Mouse (Mus musculus) left cerebral cortex, postnatal 10 days (tissue): Measurements from ENCODE around the gene Mrpl44. TPM values are rescaled to one million over a fixed set of nuclear protein-coding genes. Genes with fewer than 3 reads are reported as not detected.

ENCODE experiments used
- DNase-seq, 2 experiments: peaks; one replicate each; pipeline ENCODE4 v3.0.0; 2021 to 2022; ENCODE audit warnings: low spot score in 2 of 2, mixed read lengths in 1 of 2; ENCODE audit errors: extremely low spot score in 1 of 2
- intact Hi-C: fragments of 180-260 bp; cut with DNase I; formaldehyde crosslinking; loops from one replicate; pipeline ENCODE4 v1.15.1; 2025
- total RNA-seq, 2 experiments: library from RNA; stranded (reverse); gene quantifications; 2 replicates each; pipeline ENCODE4 v1.2.3; 2021

Gene Mrpl44
- total RNA-seq, 2 experiments from 2014 or later: 20.8 to 22.6 TPM

DNA sequence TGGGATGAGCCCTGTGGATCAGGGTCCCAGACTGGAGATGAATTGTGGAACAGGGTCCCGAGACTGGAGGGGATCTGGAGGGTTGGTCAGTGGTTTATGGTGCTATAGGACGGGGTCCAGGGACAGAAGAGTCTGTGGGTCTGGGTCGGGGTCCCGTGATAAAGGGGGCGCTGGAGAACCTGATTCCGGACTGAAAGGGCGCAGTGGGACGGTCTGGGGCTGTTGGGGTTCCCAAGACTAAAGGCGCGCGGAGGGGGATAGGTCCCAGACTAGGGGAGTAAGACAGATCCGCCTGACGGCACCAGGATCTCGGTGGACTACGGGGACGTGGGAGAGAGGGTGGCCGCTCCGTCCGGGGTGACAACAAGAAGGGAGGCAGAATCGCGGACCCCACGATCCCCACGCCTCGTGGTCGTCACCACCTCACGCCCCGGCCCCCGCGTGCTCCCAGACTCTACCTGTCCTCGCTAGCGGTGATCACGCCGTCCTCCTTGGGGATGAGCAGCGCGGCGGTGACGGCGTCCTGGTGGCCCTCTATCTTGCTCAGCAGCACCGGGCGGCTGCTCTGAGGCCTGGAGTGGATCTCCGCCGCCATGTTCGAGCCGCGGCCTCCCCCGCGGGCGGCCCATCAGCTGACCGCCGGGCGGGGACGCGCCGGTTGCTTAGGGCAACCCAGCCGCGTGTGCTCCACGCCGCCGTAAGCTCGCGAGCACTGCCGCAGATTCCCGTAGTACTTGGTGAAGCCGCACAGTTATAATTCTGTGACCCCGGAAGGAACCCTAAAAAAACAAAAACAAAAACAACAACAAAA is 14.5 kb upstream of the Mrpl44 start:
- DNase-seq: peak; percentile 78 to 92
- intact Hi-C loops: no loop called here

DNA sequence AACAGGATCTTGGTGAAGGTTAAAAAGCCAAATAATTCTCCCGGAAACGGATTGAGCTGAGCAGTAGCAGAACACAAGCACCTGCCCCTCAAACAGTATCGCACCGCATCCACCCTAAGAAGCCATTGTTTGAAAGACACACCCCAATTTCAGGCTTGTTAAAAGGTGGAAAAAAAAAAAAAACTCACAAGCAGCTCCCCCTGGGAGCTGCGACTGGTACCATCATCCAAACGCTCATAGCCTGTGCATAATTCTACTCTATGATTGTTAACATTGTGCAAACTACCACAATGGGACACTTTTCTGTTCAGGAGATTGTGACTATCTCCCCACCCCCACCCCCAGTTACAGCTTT is 13.9 kb upstream of the Mrpl44 start:
- no peak for DNase-seq
- intact Hi-C loops: no loop called here

DNA sequence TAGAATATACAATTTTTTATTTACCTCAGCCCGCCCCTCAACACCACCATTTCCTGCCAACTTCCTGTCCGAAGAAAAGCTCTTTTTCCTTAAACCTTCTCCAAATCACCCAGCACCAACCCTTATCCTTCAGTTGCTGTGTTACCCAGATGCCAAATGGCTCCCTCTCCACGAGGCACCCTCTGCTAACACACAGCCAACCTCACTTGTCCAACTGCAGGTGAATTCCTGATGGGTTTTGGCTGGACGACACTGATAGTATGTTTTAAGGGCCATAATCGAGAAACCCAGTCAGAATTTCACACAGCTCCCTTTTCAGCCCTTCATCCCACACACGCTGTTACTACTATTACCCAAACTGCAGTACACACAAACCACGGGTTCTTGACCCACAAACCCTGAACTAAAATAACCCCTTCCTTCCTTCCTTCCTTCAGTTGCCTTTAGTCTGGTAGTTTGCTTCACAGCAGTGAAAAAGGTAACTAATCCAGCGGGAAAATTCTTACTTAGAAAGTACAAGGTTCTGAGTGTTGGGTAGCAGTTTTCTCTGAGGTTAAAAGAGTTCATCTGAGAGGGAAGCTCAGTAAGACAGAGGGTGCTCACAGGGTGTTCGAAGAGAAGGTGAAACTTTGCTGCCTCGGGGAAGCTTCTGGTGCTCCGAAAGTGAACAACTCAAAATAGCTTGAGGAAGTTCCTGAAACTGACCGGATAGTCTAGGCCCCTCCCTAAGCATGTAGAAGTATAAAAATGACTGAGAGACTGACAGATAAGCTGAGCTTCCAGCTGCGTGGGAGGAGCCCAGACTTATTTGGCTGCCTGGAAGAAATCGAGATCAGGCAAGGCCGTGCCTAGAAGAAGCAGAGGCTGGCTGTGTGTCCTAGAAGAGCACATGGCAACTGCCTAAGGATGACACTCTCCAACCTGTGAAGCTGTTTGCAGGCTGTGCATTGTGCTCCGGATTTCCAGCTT is 13.3 kb upstream of the Mrpl44 start:
- no peak for DNase-seq
- intact Hi-C loops: no loop called here

DNA sequence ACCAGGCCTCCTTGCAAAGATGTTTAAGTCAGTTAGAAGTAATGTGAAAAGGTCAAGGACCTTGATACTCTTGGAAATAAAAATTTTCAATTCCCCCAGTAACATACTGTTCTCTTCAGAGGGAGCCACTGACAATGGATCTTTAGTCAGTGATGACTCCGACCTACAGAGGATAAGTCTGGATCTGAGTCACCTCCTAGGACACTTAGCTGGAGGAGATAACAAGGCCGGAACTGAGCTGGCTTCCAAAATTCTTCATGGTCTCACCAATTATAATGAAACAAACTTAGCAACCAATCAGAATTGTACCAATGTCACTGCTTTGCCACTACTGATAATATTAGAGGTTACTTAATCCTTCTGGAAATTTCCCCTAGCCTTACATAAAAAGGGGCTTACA is 11.8 kb upstream of the Mrpl44 start:
- no peak for DNase-seq
- intact Hi-C loops: no loop called here

DNA sequence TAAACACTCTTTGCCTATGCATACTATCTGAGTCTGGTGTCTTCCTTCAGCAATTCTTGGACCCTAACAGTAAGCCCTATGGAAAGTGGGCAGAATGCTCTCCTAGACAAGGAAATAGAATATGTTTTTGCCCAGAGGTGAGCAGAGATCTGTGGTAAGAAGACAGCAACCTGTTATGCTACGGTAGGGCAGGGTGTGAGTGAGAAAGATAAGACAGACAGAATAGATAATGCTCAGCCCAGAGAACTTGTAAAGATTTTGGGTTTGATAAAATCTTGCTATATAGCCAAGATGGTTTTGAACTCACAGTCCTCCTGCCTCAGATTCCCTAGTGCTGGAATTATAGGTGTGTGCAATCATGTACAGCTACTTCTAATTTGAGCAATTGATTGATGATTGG is 11.3 kb upstream of the Mrpl44 start:
- intact Hi-C loops: no loop called here
- DNase-seq: no peak

DNA sequence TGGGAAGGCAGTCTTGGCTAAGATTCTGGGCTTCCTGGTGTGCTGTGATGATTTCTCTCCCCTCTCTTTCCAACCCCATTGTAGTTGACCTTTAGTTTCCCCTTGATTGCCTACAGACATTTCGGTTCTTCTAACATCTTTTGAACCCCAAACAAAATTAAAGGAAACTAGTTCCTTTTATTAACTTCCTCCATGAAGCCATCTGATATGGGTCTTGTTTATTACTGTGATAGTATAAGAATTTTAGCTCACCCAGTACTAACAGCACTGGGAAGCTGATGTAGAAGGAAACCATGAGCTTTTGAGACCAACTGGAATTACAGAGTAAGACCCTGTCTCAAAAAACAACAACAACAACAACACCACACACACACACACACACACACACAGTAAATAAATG is 7.6 kb upstream of the Mrpl44 start:
- intact Hi-C loops: no loop called here
- no peak for DNase-seq

DNA sequence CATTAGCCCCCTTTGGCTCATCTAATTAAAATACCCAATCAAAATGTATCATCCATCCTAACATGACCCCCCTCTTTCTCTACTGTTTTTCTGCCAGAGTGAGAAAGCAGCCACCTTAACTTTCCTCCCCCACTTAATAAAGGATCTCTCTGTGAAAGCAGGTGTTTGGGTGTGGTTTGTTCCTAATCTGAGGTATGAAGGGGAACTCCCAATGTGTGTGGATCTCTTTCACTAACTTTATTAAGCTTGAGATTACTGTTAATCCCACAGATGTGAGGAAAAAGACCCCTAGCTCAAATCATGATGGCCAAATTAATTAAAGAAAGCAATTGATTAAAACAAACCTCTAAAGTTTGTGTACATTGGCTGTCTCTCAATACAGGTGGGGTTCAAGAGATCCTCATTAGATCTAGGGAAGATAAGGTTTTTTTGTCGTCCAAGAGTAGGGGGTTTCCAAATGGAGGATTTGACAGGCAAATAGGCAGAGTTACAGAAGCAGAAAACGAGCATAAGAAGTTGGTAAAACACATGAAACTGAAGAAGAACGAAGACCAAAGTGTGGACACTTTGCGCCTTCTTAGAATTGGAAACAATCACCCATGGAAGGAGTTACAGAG is 1.5 kb upstream of the Mrpl44 start:
- intact Hi-C loops: no loop called here
- DNase-seq: no peak

DNA sequence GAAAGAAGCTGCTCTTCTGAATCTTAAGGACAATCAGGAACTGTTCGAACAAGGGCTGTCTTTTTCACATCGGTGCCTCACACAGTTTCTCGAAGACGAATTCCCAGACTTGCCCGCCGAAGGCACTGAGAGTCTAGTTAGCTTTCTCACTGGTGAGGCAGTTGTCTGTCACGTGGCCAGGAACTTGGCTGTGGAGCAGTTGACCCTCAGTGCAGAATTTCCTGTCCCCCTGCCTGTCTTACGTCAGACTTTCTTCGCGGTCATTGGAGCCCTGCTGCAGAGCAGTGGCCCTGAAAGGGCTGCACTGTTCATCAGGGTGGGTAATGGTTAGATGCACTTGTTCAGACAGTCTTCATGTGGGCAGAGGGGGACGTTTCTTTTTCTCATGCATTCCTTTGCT is 2.2 kb downstream of the Mrpl44 start:
- no peak for DNase-seq
- intact Hi-C loops: no loop called here

DNA sequence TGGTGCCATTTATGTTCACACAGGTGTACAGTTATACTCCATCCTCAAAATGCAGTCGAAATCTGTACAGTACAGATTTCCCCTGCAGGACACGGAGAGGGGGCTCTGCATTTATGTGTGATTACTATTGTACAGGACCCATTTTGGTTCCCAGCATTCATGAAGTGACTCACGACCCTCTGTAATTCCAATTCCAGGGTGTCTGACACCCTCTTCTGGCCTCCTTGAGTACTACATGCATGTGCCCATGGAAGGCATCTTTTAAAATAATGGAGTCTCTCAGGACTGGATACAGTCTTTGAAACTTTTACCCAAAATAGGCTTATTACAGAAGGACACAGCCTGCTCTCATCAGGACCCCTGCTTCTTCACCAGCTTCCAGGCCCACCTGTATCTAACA is 6.6 kb downstream of the Mrpl44 start:
- no peak for DNase-seq

DNA sequence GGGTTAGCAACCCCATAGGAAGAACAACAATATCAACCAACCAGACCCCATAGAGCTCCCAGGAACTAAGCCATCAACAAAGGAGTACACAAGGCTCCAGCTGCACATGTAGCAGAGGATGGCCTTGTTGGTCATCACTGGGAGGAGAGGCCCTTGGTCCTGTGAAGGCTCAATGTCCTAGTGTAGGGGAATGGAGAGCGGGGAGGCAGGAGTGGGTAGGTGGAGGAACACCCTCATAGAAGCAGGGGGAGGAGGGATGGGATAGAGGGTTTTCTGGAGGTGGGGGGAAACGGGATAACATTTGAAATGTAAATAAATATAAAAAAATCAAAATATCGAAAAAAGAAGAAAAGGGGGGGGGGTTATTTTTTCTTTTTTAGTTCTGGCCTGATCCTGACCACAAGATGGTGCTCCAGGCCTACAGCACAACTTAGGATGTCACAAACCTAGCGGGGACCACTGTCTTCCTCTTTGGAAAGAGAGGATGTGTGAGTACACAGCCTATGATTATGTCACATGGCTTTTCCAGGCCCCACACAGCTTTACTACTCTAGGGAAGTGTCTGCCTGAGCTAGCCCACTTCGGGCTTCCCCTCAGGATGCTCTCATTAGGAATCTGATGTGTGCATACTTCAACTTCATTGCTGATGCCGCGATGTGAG is 10.6 kb downstream of the Mrpl44 start:
- peak; percentile 24 to 55 for DNase-seq
- intact Hi-C loops: loop anchor here (1.0 to 5.0 kb wide), 3 partner anchors 321 to 726 kb away; no protein-coding TSS in a partner anchor

More for the DNA sequence above, 6.6 kb downstream of the Mrpl44 start:
- intact Hi-C loops: no loop called here

DNA sequence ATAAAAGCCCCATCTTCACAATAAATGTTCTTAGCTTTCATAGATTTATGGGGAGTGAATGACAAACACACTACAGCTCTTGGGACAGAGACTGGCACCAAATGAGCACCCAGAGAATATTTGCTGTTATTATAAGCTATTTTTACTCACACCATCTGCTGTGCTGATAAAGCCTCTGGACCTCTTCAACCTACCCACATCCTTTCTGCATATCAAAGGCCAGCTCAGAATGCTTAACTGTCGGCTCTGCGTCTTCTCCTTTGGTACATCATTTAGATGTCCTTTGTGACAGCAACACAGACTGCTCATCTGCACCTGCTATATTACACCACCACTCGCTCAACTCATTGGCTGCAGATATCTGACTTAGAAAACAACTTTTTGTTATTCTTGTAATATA is 21.3 kb downstream of the Mrpl44 start:
- intact Hi-C loops: no loop called here
- no peak for DNase-seq

DNA sequence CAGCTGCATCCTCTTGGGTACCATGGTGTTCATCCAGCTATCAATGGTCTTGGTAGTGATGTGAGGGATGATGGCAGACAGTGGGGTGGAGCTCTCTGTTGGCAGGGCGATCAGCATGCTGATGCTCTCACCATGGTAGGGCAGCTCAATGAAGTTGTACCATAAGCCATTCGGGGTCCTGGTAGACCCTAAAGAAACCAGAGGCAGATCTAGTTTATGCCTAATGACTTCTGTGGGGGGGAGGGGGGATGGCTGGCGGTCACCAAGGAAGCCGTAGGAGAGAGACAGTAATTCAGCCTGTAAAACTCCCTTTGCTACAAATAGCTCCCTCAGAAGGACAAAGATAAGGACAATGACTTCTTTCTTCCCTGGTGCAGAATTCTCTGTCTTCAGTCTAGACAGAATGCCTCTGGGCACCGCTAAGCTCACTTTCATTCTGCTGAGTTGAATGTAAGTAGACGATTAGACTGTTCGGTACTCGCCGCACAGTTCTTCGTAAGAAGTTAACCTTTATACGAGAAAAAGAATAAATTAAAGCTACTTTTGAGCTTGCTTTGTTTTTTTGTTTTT is 27.1 kb downstream of the Mrpl44 start:
- no peak for DNase-seq
- intact Hi-C loops: no loop called here

DNA sequence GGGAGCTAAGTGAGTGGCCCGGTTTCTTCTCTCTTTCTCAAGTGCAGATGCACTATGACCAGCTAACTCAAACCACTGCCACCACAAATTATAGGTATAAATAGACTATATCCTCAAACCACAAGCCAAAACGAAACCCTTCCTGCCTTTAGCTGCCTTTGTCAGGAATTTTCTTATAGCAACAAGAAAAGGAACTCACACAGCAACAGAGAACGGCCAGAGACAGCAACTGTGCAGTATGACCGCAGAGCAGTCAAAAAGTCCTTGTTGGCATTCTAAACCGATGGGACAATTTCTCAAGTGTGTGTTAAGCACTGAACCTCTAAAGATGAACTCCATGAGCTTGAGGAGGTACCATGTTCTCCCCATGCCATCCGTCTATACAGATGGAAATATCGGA is 27.8 kb downstream of the Mrpl44 start:
- no peak for DNase-seq
- intact Hi-C loops: no loop called here

DNA sequence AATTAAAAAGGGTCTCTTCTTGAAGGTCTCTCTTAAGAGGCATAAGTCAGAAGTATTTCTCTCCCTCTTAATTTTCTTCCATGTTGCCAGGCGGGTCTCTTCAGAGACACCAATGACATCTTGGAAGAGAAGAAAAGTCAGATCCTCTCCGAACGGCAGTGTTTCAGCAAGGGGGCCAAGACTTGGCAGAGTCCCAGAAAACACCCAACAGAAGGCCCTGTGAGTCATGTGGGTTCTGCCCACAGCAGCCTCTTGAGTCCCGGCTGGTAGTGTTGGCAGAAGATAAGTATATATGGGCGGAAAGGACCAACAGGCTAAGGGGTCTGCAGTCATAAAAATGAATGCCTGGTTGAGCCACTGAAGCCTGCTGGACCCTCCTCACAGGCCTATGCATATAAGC is 31.0 kb downstream of the Mrpl44 start:
- intact Hi-C loops: no loop called here
- peak in 1 of 2 experiments; percentile 45 for DNase-seq

DNA sequence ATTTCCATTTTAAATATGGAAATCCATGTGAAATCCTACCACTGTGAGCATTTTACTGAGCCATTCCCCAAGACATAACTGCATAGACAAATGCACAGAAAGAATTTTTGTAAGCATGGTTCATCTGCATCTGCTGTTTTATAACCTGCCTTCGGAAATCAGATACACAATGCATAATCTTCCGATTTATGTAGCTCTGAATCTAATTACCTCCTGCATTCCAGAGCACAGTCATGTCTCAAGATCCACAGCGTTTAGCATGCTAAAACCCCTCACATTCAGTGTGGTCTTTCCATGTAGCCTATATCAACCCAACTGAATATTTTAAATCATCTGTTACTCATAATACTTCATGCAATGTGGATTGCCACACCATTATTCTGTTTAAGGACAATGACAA is 33.6 kb downstream of the Mrpl44 start:
- no peak for DNase-seq
- intact Hi-C loops: no loop called here

DNA sequence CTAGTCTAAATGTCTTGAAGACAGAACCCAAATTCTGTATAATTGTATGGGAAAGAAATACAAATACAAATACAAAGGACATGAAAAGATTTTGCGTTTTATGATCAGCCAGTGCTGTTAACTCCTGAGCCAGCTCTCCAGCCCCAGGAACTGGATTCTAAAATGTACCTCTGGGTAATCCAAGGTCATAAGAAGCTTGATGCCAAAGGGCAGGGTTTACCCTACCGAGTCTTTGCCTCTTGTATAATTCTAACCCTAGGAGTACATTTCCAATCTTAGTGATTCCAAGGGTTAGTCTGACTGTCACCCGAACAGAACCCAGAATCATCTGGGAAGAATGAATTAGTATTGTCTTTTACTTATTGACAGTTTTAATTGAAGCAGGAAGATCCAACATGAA is 39.6 kb downstream of the Mrpl44 start:
- intact Hi-C loops: no loop called here
- DNase-seq: no peak

DNA sequence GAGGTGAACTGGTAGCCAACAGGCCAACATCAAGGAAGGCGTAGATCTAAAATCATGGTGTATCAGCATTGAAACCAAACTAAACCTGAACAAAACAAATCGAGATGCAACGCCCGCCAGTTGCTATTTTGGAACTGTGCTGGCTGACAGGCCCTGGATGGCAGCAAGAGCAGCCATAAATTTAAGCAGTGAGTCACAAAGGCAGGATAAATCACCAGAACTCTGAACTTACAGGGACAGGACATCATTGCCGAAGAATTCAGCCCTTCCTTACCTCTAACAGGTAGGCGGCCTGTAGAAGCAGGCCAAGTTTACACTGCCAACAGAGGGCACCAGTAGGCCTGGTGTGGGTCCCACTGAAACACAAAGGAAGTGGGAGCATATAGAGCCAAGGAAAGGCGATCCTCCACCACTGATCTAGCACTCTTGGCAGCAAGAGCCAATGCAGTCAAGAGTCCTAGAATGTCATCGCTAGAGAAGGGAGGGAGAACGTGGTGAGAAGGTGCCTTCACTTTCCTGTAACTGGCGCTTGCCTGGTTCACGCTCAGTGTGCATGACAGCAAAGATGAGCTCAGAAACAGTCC is 43.6 kb downstream of the Mrpl44 start:
- intact Hi-C loops: no loop called here
- DNase-seq: no peak

DNA sequence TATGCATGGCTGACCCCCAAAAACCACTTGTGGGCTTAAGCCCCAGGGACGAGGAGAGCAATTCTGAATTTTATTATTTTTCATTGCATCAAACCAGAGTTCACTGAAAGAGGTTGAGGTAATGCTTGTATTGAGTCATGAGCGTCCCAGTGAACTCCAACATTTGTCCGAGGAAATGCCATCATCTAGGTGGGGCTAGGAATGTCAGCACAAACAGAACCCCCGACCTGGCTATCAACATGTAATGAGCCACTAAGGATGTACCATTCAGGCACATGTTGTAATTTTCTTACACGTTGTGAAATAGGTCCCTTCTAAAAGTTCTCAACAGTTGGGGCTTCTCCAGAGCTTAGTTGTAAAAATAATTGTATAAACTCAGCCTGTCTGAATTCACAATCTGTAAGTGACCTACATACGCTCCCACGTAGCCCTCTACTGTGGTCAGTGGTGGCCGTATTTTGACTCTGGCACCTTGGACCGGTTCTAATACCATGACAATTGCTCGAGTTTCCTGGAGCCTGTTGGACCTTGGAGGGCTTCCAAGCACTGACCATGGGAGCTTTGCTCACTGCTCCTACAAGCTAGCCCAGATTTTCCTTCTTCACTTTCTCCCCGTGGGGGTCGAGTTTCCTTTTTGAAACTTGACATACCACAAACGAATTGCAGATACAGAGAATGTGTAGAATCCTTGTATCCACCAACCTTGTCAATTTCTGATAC is 47.1 kb downstream of the Mrpl44 start:
- intact Hi-C loops: no loop called here
- peak; percentile 37 to 64 for DNase-seq
